Mouse (Mus musculus) intestine, embryonic 15.5 days (tissue): ENCODE data around the gene Batf3. TPM values are rescaled to one million over a fixed set of nuclear protein-coding genes. Genes with fewer than 3 reads are reported as not detected.

Source experiments
- ATAC-seq: fragments of 200-750 bp; cut with Nextera tagmentation; 2 replicates; pipeline ENCODE4 v1.8.0; 2017; ENCODE audit warnings: moderate TSS enrichment, moderate library complexity
- H3K27ac ChIP-seq: fragments of 300-500 bp; sonication (generic); 2 replicates; pipeline ENCODE4 v1.5.1; 2015; ENCODE audit warnings: mild to moderate bottlenecking, inconsistent platforms
- H3K27me3 ChIP-seq: fragments of 300-500 bp; sonication (generic); replicated peaks from 2 replicates; pipeline ENCODE4 v1.6.1; 2015; ENCODE audit warnings: inconsistent platforms
- H3K36me3 ChIP-seq: fragments of 300-500 bp; sonication (generic); 2 replicates; pipeline ENCODE4 v1.6.1; 2015; ENCODE audit warnings: inconsistent platforms
- H3K4me1 ChIP-seq: fragments of 300-500 bp; sonication (generic); replicated peaks from 2 replicates; pipeline ENCODE4 v1.6.1; 2015; ENCODE audit warnings: inconsistent platforms
- H3K4me2 ChIP-seq: fragments of 300-500 bp; sonication (generic); replicated peaks from 2 replicates; pipeline ENCODE4 v1.6.1; 2015; ENCODE audit warnings: mild to moderate bottlenecking, inconsistent platforms
- H3K4me3 ChIP-seq: fragments of 300-500 bp; sonication (generic); replicated peaks from 2 replicates; pipeline ENCODE4 v1.5.1; 2015; ENCODE audit warnings: inconsistent platforms
- H3K9ac ChIP-seq: fragments of 300-500 bp; sonication (generic); 2 replicates; pipeline ENCODE4 v1.6.1; 2015; ENCODE audit warnings: inconsistent platforms
- H3K9me3 ChIP-seq: fragments of 300-500 bp; sonication (generic); 2 replicates; pipeline ENCODE4 v1.6.1; 2016; ENCODE audit warnings: inconsistent platforms
- WGBS: fragments of 180-500 bp; shearing (Covaris S2); methylation state at CpG from one replicate; pipeline ENCODE4 v1.1.7; 2015; 5-methylcytosine and 5-hydroxymethylcytosine counted together
- polyA plus RNA-seq: library from polyadenylated mRNA; unstranded; fragments of >200 nt; fragmentation: Nextera tagmentation; extraction: Ambion mirVana; gene quantifications from 2 replicates; pipeline ENCODE4 v1.2.1, GENCODE M21; 2015

Gene Batf3
- 7.2 and 10.5 TPM in 2 replicates for polyA plus RNA-seq

DNA sequence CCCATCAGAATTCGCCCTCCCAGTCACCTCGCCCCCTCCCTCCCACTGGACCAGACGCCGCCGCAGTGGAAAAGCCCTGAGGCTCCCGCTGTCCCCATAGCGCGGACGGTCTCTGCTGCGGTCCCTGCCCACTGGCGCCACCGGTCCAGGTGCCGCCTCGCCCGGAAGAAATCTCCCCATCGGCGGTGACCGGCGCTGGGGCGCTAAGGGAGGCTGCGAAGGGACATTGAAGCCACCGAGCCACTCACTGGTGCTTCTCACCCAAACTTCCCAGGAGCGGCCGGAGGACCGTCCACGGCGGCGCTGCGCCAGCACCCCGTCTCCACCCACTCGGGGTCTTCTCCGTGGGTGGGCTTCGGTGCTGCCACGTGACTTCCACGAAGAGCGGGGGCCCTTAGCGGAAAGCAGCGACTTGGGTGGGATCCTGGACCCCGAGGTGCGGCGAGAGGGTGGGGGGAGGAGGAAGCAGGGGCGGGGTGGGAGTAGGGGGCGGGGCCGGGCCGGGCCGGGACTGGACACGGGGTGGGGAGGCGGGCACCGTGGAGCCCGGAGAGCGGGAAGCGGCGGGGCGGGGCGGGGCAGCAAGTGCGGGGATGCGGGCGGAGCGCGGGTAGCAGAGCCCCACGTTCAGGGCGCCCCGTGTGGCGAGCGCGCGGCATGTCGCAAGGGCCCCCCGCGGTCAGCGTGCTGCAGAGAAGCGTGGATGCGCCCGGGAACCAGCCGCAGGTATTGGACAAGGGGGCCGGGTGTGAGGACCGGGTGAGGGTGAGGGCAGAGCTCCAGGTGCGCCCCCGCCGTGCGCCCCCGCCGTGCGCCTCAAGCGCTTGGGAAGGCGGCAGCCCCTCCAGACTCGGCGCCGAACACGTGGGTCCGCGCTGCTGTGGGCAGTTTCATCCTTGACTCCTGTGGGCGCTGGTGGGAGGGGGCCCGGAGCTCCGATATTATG lies at the start of gene Batf3:
TSS of gene Batf3 (plus strand) at position 46 of the 946 bp plus-strand sequence.
- Histone ChIP-seq H3K4me2 (peak within 1 kb of the TSS; percentile 97), H3K36me3 (no peaks in the 10 kb centered on the region), H3K27ac (no peak within 1 kb of the TSS), H3K9me3 (no peaks in the 10 kb centered on the region), H3K4me3 (peak within 1 kb of the TSS; percentile 64), H3K9ac (peak within 1 kb of the TSS; percentile 49), H3K27me3 (peaks cover 10% of the 10 kb centered on the region), H3K4me1 (peaks cover 17% of the 10 kb centered on the region; the same call in 1 of the 2 replicates)
- under 1% methylated on average over 86 of the region's 95 CpGs for WGBS
- peak; percentile 69 for ATAC-seq

DNA sequence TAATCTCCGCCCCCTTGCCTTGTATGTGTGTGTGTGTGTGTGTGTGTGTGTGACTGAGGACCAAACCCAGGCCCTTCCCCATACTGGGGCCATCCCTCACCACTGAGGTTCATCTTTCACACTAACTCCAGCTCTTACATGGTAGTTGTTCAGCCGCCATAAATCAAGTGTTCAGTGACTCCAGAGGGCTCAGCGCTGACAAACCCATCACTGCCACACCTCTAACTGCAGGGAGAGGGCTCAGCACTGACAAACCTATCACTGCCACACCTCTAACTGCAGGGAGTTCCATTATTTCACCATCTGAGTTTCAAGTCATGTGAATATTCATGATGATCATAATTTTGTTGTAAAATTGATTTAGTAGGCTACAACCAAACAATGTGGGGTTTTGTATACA lies 44.1 kb upstream of the Batf3 start:
- Histone ChIP-seq H3K4me3 (no peak overlapping the region), H3K27ac (no peak overlapping the region), H3K36me3 (no peaks in the 10 kb centered on the region), H3K9me3 (no peaks in the 10 kb centered on the region), H3K4me2 (no peak overlapping the region), H3K9ac (no peak overlapping the region), H3K4me1 (no peaks in the 10 kb centered on the region), H3K27me3 (no peaks in the 10 kb centered on the region)
- peak; percentile 71; the same call in 1 of the 2 replicates for ATAC-seq
- WGBS, result 69% methylated on average over 3 of the region's 3 CpGs

DNA sequence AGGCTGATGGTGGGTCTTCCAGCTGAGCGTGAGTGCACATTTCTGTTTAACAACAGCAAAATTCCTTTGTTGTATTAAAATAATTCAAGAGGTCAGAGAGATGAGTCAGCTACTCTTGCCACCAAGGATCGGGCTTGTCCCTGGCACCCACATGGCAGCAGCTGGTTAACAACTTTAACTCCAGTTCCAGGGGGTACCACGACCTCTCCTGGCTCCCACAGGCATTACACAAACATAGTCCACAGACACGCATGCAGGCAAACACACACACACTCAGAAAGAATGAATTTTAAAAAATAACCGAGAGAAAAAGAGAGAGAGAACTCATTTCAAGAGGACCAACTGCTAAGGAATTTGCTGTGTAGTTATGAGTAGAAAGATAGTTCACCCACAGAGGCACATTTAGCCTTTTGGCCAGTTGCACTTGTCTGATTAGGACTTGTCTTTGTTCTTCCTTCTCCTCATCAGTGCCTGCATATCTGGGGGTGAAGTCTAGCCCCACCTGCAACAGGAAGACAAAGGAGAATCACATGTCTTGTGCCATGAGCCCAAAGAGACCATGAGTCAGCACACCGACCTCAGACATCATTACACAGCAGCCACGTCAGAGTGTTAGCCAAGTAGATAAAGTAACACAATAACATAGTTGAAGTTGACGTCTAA lies 42.6 kb upstream of the Batf3 start:
- WGBS, result 71% methylated on average over 8 of the region's 8 CpGs
- H3K27ac ChIP-seq, result no peak overlapping the region
- peak; percentile 59; the same call in 1 of the 2 replicates for ATAC-seq

DNA sequence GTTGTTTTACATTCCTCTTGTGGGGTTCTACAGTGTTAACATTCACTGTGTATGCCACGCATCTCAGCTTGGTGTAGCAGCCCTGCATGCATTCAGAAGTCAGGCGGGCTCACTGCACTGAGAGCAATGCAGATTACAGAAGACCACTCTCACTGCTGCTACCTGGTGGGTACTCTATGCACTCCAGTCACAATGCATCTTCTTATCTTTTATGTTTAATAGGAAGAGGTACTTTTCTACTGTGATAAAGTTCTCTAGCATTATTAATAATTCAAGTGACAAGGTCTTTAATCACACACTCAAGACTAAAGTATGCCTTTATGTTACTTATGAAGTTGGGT lies 42.1 kb upstream of the Batf3 start:
- no peaks in the 10 kb centered on the region for H3K9me3 ChIP-seq
- no peaks in the 10 kb centered on the region for H3K27me3 ChIP-seq
- no peak overlapping the region for H3K4me3 ChIP-seq
- WGBS, result 67% methylated on average over 2 of the region's 2 CpGs
- no peaks in the 10 kb centered on the region for H3K4me1 ChIP-seq
- H3K36me3 ChIP-seq, result no peaks in the 10 kb centered on the region
- no peak overlapping the region for H3K4me2 ChIP-seq
- no peak overlapping the region for H3K9ac ChIP-seq
- no peak overlapping the region for H3K27ac ChIP-seq
- ATAC-seq, result 0 out of 2 replicates have a peak, but pooled peaks have one; percentile 3

More for the DNA sequence above, 42.6 kb upstream of the Batf3 start:
- Histone ChIP-seq H3K4me3 (no peak overlapping the region), H3K4me1 (no peaks in the 10 kb centered on the region), H3K4me2 (no peak overlapping the region), H3K36me3 (no peaks in the 10 kb centered on the region), H3K27me3 (no peaks in the 10 kb centered on the region), H3K9me3 (no peaks in the 10 kb centered on the region), H3K9ac (no peak overlapping the region)

DNA sequence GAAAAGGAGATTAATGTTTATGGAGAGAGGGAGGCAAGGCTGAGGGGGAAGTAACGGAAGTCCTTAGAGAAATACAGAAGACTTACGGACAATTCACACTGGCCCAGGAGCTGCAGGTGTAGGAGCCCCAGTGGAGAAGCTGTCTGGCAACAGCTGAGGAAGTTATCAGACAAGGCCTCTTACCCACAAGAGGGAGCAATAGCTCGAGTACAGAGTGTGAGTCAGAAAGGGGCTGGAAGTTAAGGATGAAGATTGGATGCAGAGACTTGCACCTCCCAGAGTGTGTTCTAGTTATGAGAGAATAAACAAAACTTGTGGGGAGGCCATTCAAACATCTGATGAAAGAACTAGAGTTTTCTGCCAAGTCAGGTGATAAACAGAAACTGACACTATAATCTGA lies 40.2 kb upstream of the Batf3 start:
- Histone ChIP-seq H3K9me3 (no peaks in the 10 kb centered on the region), H3K27ac (no peak overlapping the region), H3K4me1 (0 out of 2 replicates have a peak, but pooled peaks cover 2% of the 10 kb centered on the region), H3K4me2 (no peak overlapping the region), H3K9ac (no peak overlapping the region), H3K36me3 (no peaks in the 10 kb centered on the region), H3K27me3 (no peaks in the 10 kb centered on the region), H3K4me3 (no peak overlapping the region)
- no peak for ATAC-seq
- WGBS, result 65% methylated on average over 3 of the region's 3 CpGs

DNA sequence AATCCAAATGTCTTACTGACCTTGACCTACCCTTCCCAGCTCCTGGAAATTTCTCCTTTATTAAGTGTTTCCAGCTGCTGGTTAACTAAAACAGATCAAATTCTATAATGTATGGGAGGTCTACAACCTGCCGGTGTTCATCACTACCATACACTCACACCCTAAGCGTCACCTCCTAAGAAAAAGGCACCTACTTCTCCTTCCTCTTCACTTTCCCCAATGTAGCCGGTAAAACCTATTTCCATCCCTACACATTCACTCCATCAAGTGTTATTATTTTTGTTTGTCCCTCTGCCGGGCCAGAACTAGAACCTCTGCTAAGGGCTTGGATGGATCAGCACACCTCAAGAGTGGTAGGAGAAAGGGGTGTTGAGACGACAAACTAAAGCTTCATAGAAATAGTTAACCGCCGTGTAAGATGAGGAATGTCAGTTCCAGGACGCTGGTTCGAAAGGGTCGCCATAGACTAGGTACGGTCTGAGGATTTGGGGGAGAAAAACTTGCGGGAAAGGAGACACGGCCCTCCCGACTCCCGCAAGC lies 35.3 kb upstream of the Batf3 start:
- no peaks in the 10 kb centered on the region for H3K9me3 ChIP-seq
- H3K27me3 ChIP-seq, result no peaks in the 10 kb centered on the region
- peak overlapping the region; percentile 74 for H3K4me2 ChIP-seq
- peaks cover 11% of the 10 kb centered on the region; the same call in 1 of the 2 replicates for H3K36me3 ChIP-seq
- peak overlapping the region; percentile 89 for H3K4me3 ChIP-seq
- peak; percentile 48 for ATAC-seq
- peaks cover 11% of the 10 kb centered on the region; the same call in 1 of the 2 replicates for H3K4me1 ChIP-seq
- H3K9ac ChIP-seq, result peak overlapping the region; percentile 77
- H3K27ac ChIP-seq, result no peak overlapping the region
- 5% methylated on average over 15 of the region's 15 CpGs for WGBS

DNA sequence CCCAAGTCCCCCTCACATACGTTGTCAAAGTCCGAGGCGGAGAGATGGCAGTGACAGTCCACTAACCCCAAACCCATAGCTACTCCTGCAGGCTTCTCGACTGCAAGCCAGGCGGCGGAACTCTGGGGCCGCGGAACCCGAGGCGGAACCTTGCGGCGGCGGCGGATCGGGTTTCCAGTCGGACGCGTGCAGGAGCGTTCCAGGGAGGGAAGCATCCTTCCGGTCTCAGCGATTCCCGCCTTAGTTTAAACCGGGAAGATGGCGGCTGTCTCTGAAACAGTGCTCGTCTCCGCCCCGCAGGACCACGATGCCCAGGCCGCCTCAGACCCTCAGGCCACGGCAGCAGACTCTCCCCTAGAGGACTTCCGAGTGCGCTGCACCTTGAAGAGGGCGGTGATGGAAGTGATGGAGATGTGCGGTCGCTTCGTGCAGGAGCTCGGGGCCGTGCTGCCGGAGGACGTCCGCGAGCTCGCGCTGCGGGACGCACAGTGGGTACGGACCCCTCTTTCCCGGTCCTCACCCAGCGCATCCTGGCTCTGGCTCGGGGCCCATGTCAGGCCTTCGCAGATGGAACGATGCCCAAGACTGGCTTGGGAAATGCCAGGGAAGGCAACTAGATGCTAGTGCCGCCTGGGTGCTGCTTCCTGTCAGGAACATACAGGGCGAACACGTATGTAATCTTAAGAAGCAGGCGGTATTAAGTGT lies 34.7 kb upstream of the Batf3 start, which contains the start of the genes Tatdn3 and Nsl1:
TSS of gene Tatdn3 (minus strand) at position 152 of the 705 bp plus-strand sequence.
TSS of gene Nsl1 (plus strand) at position 232 of the 705 bp plus-strand sequence.
- Histone ChIP-seq H3K9ac (peak within 1 kb of the TSS; percentile 77), H3K4me1 (peaks cover 11% of the 10 kb centered on the region; the same call in 1 of the 2 replicates), H3K36me3 (peaks cover 11% of the 10 kb centered on the region; the same call in 1 of the 2 replicates), H3K27me3 (no peaks in the 10 kb centered on the region), H3K4me2 (peak within 1 kb of the TSS; percentile 74), H3K9me3 (no peaks in the 10 kb centered on the region), H3K4me3 (peak within 1 kb of the TSS; percentile 89), H3K27ac (peak within 1 kb of the TSS; percentile 59; the same call in 1 of the 2 replicates)
- ATAC-seq, result peak; percentile 92
- under 1% methylated on average over 56 of the region's 56 CpGs for WGBS

DNA sequence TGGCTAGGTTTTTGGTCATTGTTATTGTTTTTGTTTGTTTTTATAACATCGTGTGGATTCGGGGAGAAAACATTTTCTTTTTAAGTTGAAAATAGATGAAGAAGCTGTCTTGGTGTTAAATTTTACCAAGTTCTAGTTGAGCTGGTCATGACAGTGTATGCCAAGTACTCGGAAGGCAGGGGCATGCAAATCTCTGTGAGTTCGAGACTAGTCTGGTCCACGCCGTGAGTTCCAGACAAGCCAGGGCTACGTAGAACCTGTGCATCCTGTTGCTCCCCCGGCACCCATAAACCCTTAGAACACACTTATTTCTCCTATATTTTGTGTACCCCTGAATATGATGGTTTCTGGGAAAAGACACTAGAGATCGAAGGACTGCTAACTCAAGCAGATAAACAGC lies 33.9 kb upstream of the Batf3 start:
- H3K4me2 ChIP-seq, result peak overlapping the region; percentile 74
- 57% methylated on average over 9 of the region's 9 CpGs for WGBS
- peaks cover 15% of the 10 kb centered on the region; the same call in 1 of the 2 replicates for H3K36me3 ChIP-seq
- no peaks in the 10 kb centered on the region for H3K27me3 ChIP-seq
- H3K9ac ChIP-seq, result peak overlapping the region; percentile 77
- no peak overlapping the region for H3K27ac ChIP-seq
- no peaks in the 10 kb centered on the region for H3K9me3 ChIP-seq
- H3K4me3 ChIP-seq, result peak overlapping the region; percentile 89
- ATAC-seq, result no peak
- peaks cover 11% of the 10 kb centered on the region; the same call in 1 of the 2 replicates for H3K4me1 ChIP-seq

DNA sequence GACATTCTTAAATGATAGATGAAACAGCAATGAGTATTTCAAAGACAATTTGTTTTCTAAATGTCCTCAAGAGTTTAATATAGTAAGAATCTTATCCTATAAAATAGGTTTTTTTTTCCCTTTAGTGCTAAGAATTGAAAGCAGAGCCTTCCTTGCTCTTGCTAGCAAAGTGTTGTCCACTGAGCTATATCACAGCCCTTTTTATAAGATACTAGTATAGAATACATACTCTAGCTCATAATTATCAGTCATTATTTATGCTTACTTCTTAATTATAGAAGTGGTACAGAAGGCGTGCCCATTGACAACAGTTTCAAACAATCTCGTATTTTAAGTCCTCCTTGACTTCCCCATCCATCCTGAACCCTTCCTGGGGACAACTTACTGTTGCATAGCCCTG lies 33.1 kb upstream of the Batf3 start:
- H3K4me3 ChIP-seq, result no peak overlapping the region
- no peak overlapping the region for H3K4me2 ChIP-seq
- 91% methylated on average over 2 of the region's 2 CpGs for WGBS
- ATAC-seq, result no peak
- H3K4me1 ChIP-seq, result peaks cover 11% of the 10 kb centered on the region; the same call in 1 of the 2 replicates
- no peaks in the 10 kb centered on the region for H3K9me3 ChIP-seq
- H3K9ac ChIP-seq, result no peak overlapping the region
- H3K36me3 ChIP-seq, result peaks cover 21% of the 10 kb centered on the region; the same call in 1 of the 2 replicates
- no peaks in the 10 kb centered on the region for H3K27me3 ChIP-seq
- H3K27ac ChIP-seq, result no peak overlapping the region

DNA sequence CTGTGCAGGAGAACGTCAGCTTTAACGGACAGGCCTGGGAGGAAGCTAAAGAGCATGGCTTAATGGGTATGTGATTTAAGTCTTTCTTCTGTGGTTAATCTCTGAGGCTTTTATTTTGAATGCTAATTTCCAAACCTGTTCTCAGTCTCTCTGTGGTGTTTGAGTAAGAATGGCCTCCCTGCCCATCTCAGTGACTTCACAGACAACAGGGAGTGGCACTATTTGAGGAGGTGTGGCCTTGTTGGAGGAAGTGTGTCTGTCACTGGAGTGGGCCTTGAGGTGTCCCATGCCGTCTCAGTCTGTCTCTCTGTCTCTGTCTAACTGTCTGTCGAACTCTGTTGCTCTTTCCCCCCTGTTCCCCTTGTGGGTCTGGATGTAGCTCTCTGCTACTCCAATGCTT lies 32.5 kb upstream of the Batf3 start:
- peaks cover 23% of the 10 kb centered on the region; the same call in 1 of the 2 replicates for H3K36me3 ChIP-seq
- H3K27ac ChIP-seq, result no peak overlapping the region
- no peaks in the 10 kb centered on the region for H3K9me3 ChIP-seq
- ATAC-seq, result no peak
- no peak overlapping the region for H3K4me2 ChIP-seq
- H3K4me1 ChIP-seq, result peaks cover 11% of the 10 kb centered on the region; the same call in 1 of the 2 replicates
- H3K27me3 ChIP-seq, result no peaks in the 10 kb centered on the region
- WGBS, result 75% methylated on average over 4 of the region's 4 CpGs
- H3K9ac ChIP-seq, result no peak overlapping the region
- H3K4me3 ChIP-seq, result no peak overlapping the region

DNA sequence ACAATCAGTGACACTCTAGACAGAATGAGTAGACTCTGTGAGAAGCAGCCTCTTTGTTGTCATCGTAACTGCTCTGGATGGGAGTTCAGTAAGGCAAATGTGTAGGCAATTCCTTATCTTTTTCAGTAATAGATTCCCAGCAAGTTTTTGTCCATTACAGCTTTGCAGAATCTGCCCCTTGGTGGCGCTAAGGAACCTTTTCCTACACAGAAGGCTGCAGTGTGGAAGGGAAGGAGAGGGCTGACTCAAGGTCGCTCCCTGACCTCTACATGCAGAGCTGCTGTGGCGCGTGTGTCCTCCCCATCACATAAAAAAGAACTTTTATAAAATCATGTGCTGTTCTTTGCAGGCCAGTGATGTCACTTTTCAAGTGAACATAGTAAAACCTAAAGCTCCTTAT lies 29.3 kb upstream of the Batf3 start:
- Histone ChIP-seq H3K9ac (no peak overlapping the region), H3K27me3 (no peaks in the 10 kb centered on the region), H3K36me3 (peaks cover 29% of the 10 kb centered on the region; the same call in 1 of the 2 replicates), H3K27ac (no peak overlapping the region), H3K4me3 (no peak overlapping the region), H3K9me3 (no peaks in the 10 kb centered on the region), H3K4me2 (no peak overlapping the region), H3K4me1 (peaks cover 14% of the 10 kb centered on the region; the same call in 1 of the 2 replicates)
- no peak for ATAC-seq
- WGBS, result 82% methylated on average over 5 of the region's 5 CpGs
